Mouse (Mus musculus): ENCODE measurements at regions not wholly inside any gene's neighbourhood (a gene's known extent, or its start where the extent isn't known, plus 50 kb on each side); places are given as distances from the start of the nearest gene placed in this dataset.

GRCm38 (mm10) chr3:105215729-105216128, 149.1 kb downstream of the 4930564D02Rik start:
- TF ChIP-seq CTCF (IDR thresholded peaks at IDR 0.05; ENCODE audit: low read depth) (no peak), EP300 (IDR thresholded peaks at IDR 0.05; ENCODE audit: low read depth) (no peak)

Data from liver, postnatal 0 days (tissue).